Mouse (Mus musculus) cerebellum, postnatal 14 days (tissue): ENCODE measurements around the gene Caskin2.

Experiments
- DNase-seq, 2 experiments: peaks; one replicate each; pipeline ENCODE4 v3.0.0; 2021; ENCODE audit warnings: mixed read lengths in 2 of 2

The Caskin2 gene

GRCm38 (mm10) chr11:115805005-115805404 is 8.4 kb downstream of the Caskin2 start:
- DNase-seq = no peak

DNA sequence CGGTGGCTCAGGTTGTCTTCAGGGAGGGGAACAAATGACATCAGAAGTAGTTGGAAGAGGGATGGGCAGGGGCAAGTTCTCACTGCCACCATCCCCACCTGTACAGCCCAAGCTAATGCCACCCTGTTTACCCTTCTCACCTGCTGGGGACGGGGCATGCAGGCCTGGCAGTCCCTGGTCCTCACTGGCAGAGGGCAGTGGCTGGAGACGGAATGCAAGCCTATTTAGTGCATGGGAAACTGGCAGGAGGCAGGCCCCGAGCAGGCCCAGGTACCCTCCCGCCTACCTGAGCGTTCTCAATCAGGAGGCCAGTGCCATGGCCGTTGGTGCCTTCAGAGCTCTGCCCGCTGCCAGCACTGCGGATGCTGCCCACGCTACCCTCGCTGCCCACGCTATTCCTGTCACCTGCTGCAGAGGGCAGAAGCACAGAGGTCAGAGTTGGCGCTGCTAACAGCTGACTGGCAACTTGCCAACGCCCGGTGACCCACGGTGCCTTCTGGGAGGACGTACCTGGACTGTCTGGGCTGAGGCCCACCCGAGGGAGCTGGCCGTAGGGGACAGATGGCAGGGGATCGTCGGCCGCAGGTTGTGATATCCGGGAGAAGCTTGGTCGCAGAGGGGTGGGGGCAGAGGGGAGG is 10.2 kb downstream of the Caskin2 start:
- DNase-seq = no peak

- no peak for DNase-seq
Measured at GRCm38 (mm10) chr11:115800981-115801380, 12.5 kb downstream of the Caskin2 start.

DNA sequence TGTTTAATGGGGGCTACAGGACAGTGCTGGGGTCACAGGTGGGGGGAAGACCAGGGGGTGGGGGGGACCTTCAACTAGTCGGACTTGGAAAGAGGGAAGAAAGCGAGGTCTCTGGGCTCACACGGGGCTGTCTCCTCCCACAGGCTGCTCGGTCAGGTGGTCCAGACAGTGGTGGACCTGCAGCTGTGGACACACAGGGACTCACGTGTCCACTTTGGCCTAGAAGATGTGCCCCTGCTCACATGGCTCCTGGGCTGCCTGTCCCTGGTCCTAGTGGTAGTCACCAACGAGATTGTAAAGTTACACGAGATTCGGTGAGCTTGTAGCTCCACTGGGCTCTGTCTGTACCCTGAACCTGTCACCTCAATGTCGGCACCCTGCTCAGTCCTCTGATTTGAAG is 15.8 kb downstream of the Caskin2 start:
- DNase-seq = no peak

DNA sequence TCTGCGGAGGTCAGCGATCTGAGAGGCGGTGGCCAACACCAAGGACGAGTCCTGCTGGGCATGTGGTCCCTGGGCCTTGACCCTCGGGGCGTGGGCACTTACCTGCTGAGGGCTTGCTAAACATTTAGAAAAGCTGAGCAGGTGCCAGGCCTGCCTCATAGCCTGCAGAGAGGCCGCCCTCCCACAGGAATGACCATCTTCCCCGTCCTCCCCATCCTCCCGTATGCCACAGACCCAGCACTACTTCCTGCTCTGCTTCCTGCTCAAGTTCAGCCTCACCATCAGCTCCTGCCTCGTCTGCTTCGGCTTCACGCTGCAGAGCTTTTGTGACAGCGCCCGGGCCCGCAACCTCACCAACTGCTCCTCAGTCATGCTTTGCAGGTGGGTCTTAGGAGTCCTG is 16.5 kb downstream of the Caskin2 start:
- DNase-seq = no peak

GRCm38 (mm10) chr11:115792353-115792752 is 21.1 kb downstream of the Caskin2 start:
- DNase-seq = peak; percentile 52 to 55

GRCm38 (mm10) chr11:115791919-115792318 is 21.5 kb downstream of the Caskin2 start:
- DNase-seq = peak; percentile 59 to 66

DNA sequence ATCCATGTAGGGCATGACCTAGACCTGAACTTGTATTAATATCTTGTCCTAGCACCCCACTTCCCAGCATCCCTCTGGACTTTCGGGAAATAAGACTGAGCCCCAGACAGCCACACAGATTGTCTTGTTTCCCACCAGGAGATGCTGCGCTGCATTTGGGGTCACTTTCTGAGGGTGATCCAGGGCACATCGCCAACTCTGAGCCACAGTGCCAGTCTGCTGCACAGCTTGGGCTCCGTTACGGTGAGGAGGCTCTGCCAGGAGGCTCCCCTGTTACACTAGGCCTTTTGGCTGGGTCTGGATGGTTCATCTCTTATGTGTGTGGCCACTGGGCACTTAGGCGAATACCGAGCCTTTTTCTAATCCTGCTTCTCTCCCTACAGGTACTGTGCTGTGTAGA is 23.7 kb downstream of the Caskin2 start:
- DNase-seq = peak; percentile 80 to 85

GRCm38 (mm10) chr11:115786473-115786872 is 27.0 kb downstream of the Caskin2 start:
- DNase-seq = no peak

- DNase-seq = peak in 1 of 2 experiments; percentile 58
Measured at GRCm38 (mm10) chr11:115780141-115781070, 33.0 kb downstream of the Caskin2 start.

GRCm38 (mm10) chr11:115779038-115779571 is 34.3 kb downstream of the Caskin2 start:
- DNase-seq = peak in 1 of 2 experiments; percentile 38

- DNase-seq = no peak
Measured at GRCm38 (mm10) chr11:115777487-115778335, 35.7 kb downstream of the Caskin2 start.

DNA sequence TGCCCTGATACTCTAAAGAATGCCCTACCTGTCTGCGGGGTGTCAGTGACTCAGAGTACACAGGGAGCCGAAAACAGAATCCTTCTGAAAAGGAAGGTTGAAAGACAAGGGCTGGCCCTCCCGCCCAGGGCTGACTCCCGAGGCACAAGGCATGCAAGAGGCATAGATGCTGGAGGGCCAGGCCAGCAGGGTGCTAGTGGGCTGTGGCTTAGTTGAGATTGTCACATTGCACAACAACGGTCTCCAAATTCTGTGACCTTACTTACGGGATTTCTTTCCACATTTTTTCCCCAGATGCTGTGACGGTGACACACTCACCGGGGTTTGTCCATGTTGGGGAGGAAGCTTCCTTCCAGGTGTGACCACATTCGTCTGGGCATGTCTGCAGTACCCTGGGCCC is 36.5 kb downstream of the Caskin2 start:
- DNase-seq = no peak

GRCm38 (mm10) chr11:115775821-115776665 is 37.4 kb downstream of the Caskin2 start:
- peak; percentile 48 to 57 for DNase-seq

GRCm38 (mm10) chr11:115774653-115775052 is 38.8 kb downstream of the Caskin2 start:
- DNase-seq = no peak

DNA sequence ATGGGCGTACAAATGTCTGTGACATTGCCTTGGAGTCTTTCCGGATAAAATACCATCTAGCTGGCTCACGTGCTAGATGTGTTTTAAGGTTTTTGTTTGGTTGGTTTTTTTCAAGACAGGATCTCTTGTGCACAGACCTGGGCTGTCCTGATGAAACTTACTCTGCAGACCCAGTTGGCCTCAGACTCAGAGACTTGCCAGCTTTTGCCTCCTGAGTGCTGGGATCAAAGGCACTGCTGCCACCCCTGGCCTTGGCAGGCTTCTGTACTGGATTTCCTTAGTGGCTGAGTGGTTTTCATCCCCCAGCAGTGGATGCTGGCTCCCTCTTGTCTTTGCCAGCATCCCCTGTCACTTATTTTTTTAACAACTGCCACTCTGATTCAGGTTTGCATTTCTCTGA is 44.5 kb downstream of the Caskin2 start:
- DNase-seq = no peak

DNA sequence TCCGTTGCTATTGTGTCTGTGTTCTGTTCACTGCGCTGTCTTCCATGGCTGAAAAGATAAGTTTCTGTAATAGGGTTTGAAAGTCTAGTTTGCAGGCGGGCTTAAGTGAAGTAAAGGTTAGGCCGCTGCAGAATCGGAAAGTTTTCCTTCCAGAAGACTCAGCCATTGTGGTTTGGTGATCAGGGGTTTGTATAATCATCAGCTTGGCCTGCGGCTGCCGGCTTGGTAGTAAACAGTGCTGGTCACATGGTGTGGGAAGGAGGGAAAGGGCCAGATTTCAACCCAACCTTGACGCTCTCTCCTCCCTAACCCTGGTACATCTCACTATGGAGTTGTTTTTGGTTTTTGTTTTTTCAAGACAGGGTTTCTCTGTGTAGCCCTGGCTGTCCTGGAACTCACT is 46.5 kb downstream of the Caskin2 start:
- DNase-seq = no peak

GRCm38 (mm10) chr11:115766356-115766943 is 47.0 kb downstream of the Caskin2 start:
- DNase-seq = peak in 1 of 2 experiments; percentile 49

DNA sequence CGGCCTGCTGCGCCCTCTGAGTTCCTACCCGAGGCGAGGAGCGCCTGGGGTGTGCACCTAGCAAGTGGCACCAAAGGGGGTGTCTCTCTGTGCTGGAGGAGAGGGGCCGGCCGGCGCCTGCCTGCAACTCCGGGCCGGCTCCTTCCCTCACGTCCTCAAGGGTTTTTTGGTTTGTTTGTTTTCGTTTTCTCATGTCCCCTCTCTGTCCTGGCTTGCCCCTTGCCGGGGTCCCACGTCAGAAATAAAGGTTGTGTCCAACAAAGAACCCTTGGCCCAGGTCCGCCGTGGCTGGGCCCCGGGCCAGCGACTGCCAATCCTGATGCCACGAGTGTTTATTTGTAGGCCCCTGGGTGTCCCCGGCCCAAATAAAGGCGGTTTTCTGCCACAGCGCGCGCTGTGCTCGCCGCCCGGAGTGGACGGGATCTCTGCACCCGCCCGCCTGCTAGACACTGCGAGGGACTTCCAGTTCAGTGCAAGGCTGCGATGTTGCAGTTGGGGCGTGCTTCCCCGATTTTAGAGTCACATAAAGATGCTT is 47.8 kb downstream of the Caskin2 start:
- peak; percentile 82 to 83 for DNase-seq

GRCm38 (mm10) chr11:115765103-115765606 is 48.3 kb downstream of the Caskin2 start, which contains the start of gene Tmem94:
Gene Tmem94 (plus strand): TSS chr11:115765433.
- peak; percentile 98 to 99 for DNase-seq

- no peak for DNase-seq
Measured at GRCm38 (mm10) chr11:115764698-115765097, 48.7 kb downstream of the Caskin2 start.
